Mouse (Mus musculus) myocyte (in vitro differentiated cells): ENCODE data around the gene Zan.

Experiments used
- CEBPB ChIP-seq: IDR thresholded peaks from 2 replicates; pipeline ENCODE4 v1.6.1; 2011; ENCODE audit warnings: mild to moderate bottlenecking, moderate library complexity; ENCODE audit not compliant: poor library complexity, insufficient read depth, severe bottlenecking
- E2F4 ChIP-seq: IDR thresholded peaks from one replicate; pipeline ENCODE4 v1.6.1; 2011; ENCODE audit warnings: mild to moderate bottlenecking, control low read depth, moderate library complexity; ENCODE audit not compliant: insufficient read depth
- MAX ChIP-seq: IDR thresholded peaks from one replicate; pipeline ENCODE4 v1.6.1; 2011; ENCODE audit warnings: low read depth, mild to moderate bottlenecking, control low read depth
- MYOD1 ChIP-seq, 3 experiments: IDR thresholded peaks; one replicate each; pipeline ENCODE4 v1.6.1; 2011; ENCODE audit warnings: control low read depth in 2 of 3, low read depth in 2 of 3, mild to moderate bottlenecking in 2 of 3, moderate library complexity in 1 of 3; ENCODE audit not compliant: insufficient read length in 2 of 3, control insufficient read depth in 1 of 3
- MYOG ChIP-seq, 3 experiments: IDR thresholded peaks; one replicate each; pipeline ENCODE4 v1.6.1; 2011; ENCODE audit warnings: control low read depth in 2 of 3, low read depth in 2 of 3, mild to moderate bottlenecking in 2 of 3; ENCODE audit not compliant: insufficient read length in 2 of 3, control insufficient read depth in 1 of 3, insufficient read depth in 1 of 3
- POLR2A ChIP-seq: IDR thresholded peaks from one replicate; pipeline ENCODE4 v1.6.1; 2011; ENCODE audit warnings: low read depth, mild to moderate bottlenecking, control low read depth, moderate library complexity; ENCODE audit not compliant: insufficient read length
- POLR2AphosphoS2 ChIP-seq: IDR thresholded peaks from one replicate; pipeline ENCODE4 v1.6.1; 2011; ENCODE audit warnings: low read depth, control low read depth; ENCODE audit not compliant: insufficient read length
- SRF ChIP-seq: IDR thresholded peaks from one replicate; pipeline ENCODE4 v1.6.1; 2011; ENCODE audit warnings: low read depth; ENCODE audit not compliant: control insufficient read depth, insufficient read length
- TCF12 ChIP-seq: IDR thresholded peaks from one replicate; pipeline ENCODE4 v1.6.1; 2011; ENCODE audit warnings: mild to moderate bottlenecking, control low read depth; ENCODE audit not compliant: poor library complexity, insufficient read depth, severe bottlenecking
- TCF3 ChIP-seq: IDR thresholded peaks from one replicate; pipeline ENCODE4 v1.6.1; 2011; ENCODE audit warnings: low read depth, control low read depth; ENCODE audit not compliant: insufficient read length
- USF1 ChIP-seq: IDR thresholded peaks from one replicate; pipeline ENCODE4 v1.6.1; 2011; ENCODE audit warnings: low read depth, mild to moderate bottlenecking, control low read depth, moderate library complexity

GRCm38 (mm10) chr5:137354091-137354490 lies 122.8 kb downstream of the Zan start:
- TF ChIP-seq MYOG (IDR thresholded peaks at IDR 0.05; ENCODE audit: control insufficient read depth in 1 of 3, insufficient read depth in 1 of 3, insufficient read length in 2 of 3, low read depth in 2 of 3), result no peak
- TF ChIP-seq POLR2A, result no peak
- no peak for TF ChIP-seq MAX
- TF ChIP-seq MYOD1 (IDR thresholded peaks at IDR 0.05; ENCODE audit: control insufficient read depth in 1 of 3, insufficient read length in 2 of 3, low read depth in 2 of 3), result no peak
- TF ChIP-seq TCF12, result no peak
- no peak for TF ChIP-seq TCF3
- no peak for TF ChIP-seq POLR2AphosphoS2
- TF ChIP-seq E2F4, result no peak
- no peak for TF ChIP-seq USF1
- no peak for TF ChIP-seq CEBPB
- no peak for TF ChIP-seq SRF
